Mouse (Mus musculus): ENCODE measurements around the gene Mrpl2. TPM values are rescaled to one million over a fixed set of nuclear protein-coding genes. Genes with fewer than 3 reads are reported as not detected.

Mrpl2 gene
- polyA plus RNA-seq, 1 experiment from 2014 or later: 100 TPM

DNA sequence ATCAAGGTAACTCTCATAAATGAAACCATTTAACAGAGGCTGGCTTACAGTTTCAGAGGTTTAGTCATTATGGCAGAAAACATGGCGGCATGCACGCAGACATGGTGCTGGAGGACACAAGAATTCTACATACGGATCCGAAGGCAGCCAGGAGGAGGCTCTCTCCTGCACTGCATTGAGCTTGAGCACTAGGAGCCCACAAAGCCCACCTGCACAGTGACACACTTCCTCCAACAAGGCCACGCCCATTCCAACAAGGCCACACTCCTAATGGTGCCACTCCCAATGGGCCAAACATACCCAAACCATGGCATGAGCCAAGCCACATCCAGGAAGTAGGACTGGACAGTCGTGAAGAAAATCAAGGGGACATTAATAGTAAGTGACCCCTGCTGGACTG is 34.7 kb upstream of the Mrpl2 start:
- Histone ChIP-seq H3K27ac (ENCODE audit: low read depth, low read length) (no peak overlapping the region), H3K4me3 (ENCODE audit: low read depth, low read length) (no peak overlapping the region), H3K4me1 (ENCODE audit: control insufficient read depth, insufficient read depth, low read length) (no peaks in the 10 kb centered on the region), H3K4me2 (no peak overlapping the region), H3K9ac (ENCODE audit: low read length) (no peak overlapping the region), H3K9me3 (ENCODE audit: control insufficient read depth, low read length) (no peaks in the 10 kb centered on the region), H3K36me3 (ENCODE audit: control insufficient read depth, insufficient read depth, low read length) (no peaks in the 10 kb centered on the region), H3K27me3 (ENCODE audit: control insufficient read depth, insufficient read depth, low read length) (no peaks in the 10 kb centered on the region)
- ATAC-seq (ENCODE audit: low FRiP score) (no peak), DNase-seq (ENCODE audit: low spot score, missing footprints) (no peak)
- 94% methylated on average over 6 of the region's 6 CpGs for WGBS

DNA sequence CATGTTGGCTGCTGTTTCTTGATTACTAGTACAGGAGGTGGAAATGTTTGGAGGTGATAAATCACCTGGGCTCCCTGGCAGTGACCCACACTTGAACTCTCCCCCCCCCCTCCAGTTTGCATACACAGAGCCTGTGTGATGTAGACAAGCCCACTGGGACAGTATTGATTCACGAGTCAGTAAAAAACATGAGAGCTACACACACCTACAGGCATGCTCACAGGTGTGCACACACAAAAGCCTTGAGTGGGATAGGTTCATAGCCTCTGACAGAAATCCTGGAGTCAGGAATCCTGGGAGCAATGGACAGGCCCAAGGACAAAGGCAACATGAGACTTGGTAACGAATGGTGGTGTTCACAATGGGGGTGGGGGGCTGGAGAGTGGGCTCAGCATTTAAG is 33.8 kb upstream of the Mrpl2 start:
- WGBS: 84% methylated on average over 2 of the region's 2 CpGs
- Histone ChIP-seq H3K9ac (ENCODE audit: low read length) (no peak overlapping the region), H3K4me3 (ENCODE audit: low read depth, low read length) (no peak overlapping the region), H3K27ac (ENCODE audit: low read depth, low read length) (no peak overlapping the region), H3K4me1 (ENCODE audit: control insufficient read depth, insufficient read depth, low read length) (peaks cover 3% of the 10 kb centered on the region; the same call in 1 of the 2 replicates), H3K9me3 (ENCODE audit: control insufficient read depth, low read length) (no peaks in the 10 kb centered on the region), H3K27me3 (ENCODE audit: control insufficient read depth, insufficient read depth, low read length) (no peaks in the 10 kb centered on the region), H3K36me3 (ENCODE audit: control insufficient read depth, insufficient read depth, low read length) (no peaks in the 10 kb centered on the region), H3K4me2 (no peak overlapping the region)
- ATAC-seq (ENCODE audit: low FRiP score) (no peak), DNase-seq (ENCODE audit: low spot score, missing footprints) (no peak)

DNA sequence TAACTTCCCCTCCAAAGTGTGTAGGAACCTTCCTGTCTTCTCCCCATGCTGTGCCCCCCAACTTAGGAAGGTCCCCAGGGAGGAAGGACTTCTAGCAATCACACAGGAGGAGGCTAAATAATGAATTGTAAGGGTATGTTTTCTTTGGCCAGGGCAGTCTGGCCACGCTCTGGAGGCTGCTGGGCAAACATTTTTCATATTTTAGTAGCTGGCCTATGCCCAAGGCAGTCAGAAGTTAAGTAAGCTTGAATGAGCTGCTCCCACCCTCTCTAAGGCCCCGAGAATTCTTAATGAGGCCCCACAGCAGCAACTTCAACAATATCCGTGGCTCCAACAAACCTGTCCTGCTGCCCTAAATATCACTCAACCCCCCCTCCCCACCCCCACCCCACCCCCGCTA is 33.2 kb upstream of the Mrpl2 start:
- Histone ChIP-seq H3K4me3 (ENCODE audit: low read depth, low read length) (no peak overlapping the region), H3K9ac (ENCODE audit: low read length) (no peak overlapping the region), H3K27ac (ENCODE audit: low read depth, low read length) (no peak overlapping the region), H3K27me3 (ENCODE audit: control insufficient read depth, insufficient read depth, low read length) (no peaks in the 10 kb centered on the region), H3K4me1 (ENCODE audit: control insufficient read depth, insufficient read depth, low read length) (peaks cover 10% of the 10 kb centered on the region), H3K4me2 (no peak overlapping the region), H3K9me3 (ENCODE audit: control insufficient read depth, low read length) (no peaks in the 10 kb centered on the region), H3K36me3 (ENCODE audit: control insufficient read depth, insufficient read depth, low read length) (no peaks in the 10 kb centered on the region)
- DNase-seq (ENCODE audit: low spot score, missing footprints): no peak
- no peak for ATAC-seq (ENCODE audit: low FRiP score)
- 54% methylated on average over 4 of the region's 4 CpGs for WGBS

DNA sequence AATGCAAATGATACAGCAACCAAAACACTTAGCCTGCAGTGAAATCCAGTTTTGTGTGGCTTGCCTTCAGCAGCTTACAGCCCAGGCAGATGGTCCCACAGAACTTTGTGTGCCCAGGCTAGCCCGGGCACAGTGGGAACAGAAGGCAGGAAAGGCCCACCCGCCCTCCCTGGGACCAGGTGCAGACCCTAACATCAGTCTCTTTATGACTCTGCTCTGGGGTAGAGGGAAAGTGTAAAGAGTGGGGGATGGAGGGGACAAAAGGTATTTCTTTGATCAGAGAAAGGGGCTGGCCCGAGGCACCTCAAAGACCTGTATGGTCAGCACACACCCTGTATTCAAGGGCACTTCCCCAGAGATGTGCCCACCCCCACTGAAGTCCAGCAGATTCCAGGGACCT is 32.8 kb upstream of the Mrpl2 start:
- H3K27ac ChIP-seq (ENCODE audit: low read depth, low read length): no peak overlapping the region
- peaks cover 14% of the 10 kb centered on the region for H3K4me1 ChIP-seq (ENCODE audit: control insufficient read depth, insufficient read depth, low read length)
- ATAC-seq (ENCODE audit: low FRiP score) (no peak), DNase-seq (ENCODE audit: low spot score, missing footprints) (no peak)
- no peaks in the 10 kb centered on the region for H3K9me3 ChIP-seq (ENCODE audit: control insufficient read depth, low read length)
- 66% methylated on average over 3 of the region's 3 CpGs for WGBS
- H3K4me3 ChIP-seq (ENCODE audit: low read depth, low read length): no peak overlapping the region
- H3K27me3 ChIP-seq (ENCODE audit: control insufficient read depth, insufficient read depth, low read length): no peaks in the 10 kb centered on the region
- no peaks in the 10 kb centered on the region for H3K36me3 ChIP-seq (ENCODE audit: control insufficient read depth, insufficient read depth, low read length)
- H3K4me2 ChIP-seq: no peak overlapping the region
- no peak overlapping the region for H3K9ac ChIP-seq (ENCODE audit: low read length)

DNA sequence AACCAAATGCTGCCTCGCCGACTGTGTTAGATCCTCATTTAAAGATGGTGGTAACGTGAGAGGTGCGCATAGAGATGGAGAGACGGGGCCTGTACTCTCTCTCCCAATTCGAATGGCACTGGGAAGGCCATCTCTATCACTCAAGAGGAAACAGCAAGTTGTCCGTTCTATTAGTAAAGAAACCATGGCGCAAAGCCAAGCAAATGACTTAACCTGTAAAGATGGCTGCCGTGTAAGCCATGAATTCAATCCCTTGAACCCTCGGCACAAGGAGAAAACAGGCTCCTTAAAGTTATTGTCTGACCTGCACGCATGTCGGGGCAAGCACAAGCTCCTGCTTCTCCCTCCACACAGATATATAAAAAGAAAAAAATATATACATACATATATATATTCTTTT is 28.2 kb upstream of the Mrpl2 start:
- Histone ChIP-seq H3K9me3 (ENCODE audit: control insufficient read depth, low read length) (no peaks in the 10 kb centered on the region), H3K4me3 (ENCODE audit: low read depth, low read length) (no peak overlapping the region), H3K4me1 (ENCODE audit: control insufficient read depth, insufficient read depth, low read length) (peaks cover 31% of the 10 kb centered on the region)

DNA sequence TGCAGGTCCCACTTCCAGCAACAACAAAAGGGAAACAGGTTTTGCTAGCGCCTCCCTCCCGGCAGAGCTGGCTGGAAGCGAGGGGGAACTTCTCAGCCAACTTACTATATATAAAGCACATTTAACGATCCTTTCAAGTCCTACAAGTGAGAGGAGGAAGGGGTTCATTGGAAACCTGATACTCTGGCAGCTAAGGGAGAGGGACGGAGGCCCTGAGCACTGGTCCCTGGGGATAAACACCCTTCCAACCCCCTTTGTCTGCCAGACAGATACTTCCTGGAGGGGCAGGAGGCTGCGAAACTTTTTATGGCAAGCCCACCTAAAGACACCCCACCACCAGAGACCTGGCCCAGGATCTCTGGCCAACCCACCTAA is 27.6 kb upstream of the Mrpl2 start:
- H3K27me3 ChIP-seq (ENCODE audit: control insufficient read depth, insufficient read depth, low read length): no peaks in the 10 kb centered on the region
- peak; percentile 93 for DNase-seq (ENCODE audit: low spot score, missing footprints)
- H3K27ac ChIP-seq (ENCODE audit: low read depth, low read length): peak overlapping the region; percentile 82
- WGBS: 5% methylated on average over 6 of the region's 6 CpGs
- H3K36me3 ChIP-seq (ENCODE audit: control insufficient read depth, insufficient read depth, low read length): no peaks in the 10 kb centered on the region
- H3K9ac ChIP-seq (ENCODE audit: low read length): peak overlapping the region; percentile 72
- H3K9me3 ChIP-seq (ENCODE audit: control insufficient read depth, low read length): no peaks in the 10 kb centered on the region
- H3K4me3 ChIP-seq (ENCODE audit: low read depth, low read length): no peak overlapping the region
- ATAC-seq (ENCODE audit: low FRiP score): no peak
- peaks cover 31% of the 10 kb centered on the region for H3K4me1 ChIP-seq (ENCODE audit: control insufficient read depth, insufficient read depth, low read length)
- H3K4me2 ChIP-seq: peak overlapping the region; percentile 38

More for the DNA sequence above, 28.2 kb upstream of the Mrpl2 start:
- H3K27me3 ChIP-seq (ENCODE audit: control insufficient read depth, insufficient read depth, low read length): no peaks in the 10 kb centered on the region
- no peak overlapping the region for H3K27ac ChIP-seq (ENCODE audit: low read depth, low read length)
- DNase-seq (ENCODE audit: low spot score, missing footprints): no peak
- no peaks in the 10 kb centered on the region for H3K36me3 ChIP-seq (ENCODE audit: control insufficient read depth, insufficient read depth, low read length)
- no peak overlapping the region for H3K9ac ChIP-seq (ENCODE audit: low read length)
- no peak for ATAC-seq (ENCODE audit: low FRiP score)
- H3K4me2 ChIP-seq: no peak overlapping the region
- WGBS: 66% methylated on average over 12 of the region's 12 CpGs

DNA sequence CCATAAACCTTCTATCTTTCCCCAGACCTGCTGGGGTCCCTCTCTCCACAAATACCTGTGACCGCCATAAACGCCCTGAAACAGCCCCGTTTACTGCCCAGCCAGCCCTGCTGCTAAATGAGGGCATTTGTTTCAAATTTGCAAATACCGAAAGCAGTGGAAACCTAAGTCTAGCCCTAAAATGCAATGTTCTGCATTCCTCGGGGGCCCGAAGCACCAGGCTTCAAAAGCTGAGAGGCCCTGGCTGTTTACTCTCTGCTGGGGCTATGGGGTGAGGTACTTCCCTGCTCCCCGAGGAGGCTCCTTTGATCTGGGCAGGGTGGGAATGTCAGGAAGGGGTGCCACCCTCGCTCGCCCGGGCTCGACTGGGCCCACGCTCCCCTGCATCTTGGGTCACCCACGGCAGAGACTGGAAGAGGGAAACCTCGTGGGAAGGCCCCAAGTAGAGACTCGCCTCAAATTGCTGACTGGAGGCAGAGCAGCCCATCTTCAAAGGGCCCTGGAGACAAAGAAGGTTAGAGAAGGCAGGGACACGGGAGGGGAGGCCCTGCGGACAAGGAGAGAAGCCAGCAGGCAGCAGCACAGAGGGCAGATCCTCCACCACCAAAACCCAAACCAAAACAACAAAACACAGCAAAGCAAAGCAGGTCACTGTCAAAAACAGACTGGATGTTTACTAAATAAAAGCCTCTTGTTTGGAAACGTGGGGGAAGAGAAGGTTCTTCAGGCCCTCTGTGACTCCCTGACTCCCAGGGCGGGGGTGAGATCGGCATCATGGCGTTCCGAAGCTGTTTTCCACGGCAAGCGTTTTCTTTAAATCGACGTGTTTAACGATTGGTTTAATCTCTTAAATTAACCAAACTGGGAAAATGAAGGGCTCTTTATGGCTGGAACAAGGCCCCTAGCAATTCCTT is 27.0 kb upstream of the Mrpl2 start:
- Histone ChIP-seq H3K4me2 (peak overlapping the region; percentile 38), H3K9ac (ENCODE audit: low read length) (peak overlapping the region; percentile 72), H3K9me3 (ENCODE audit: control insufficient read depth, low read length) (no peaks in the 10 kb centered on the region), H3K27ac (ENCODE audit: low read depth, low read length) (peak overlapping the region; percentile 82), H3K27me3 (ENCODE audit: control insufficient read depth, insufficient read depth, low read length) (no peaks in the 10 kb centered on the region), H3K36me3 (ENCODE audit: control insufficient read depth, insufficient read depth, low read length) (no peaks in the 10 kb centered on the region), H3K4me1 (ENCODE audit: control insufficient read depth, insufficient read depth, low read length) (peaks cover 33% of the 10 kb centered on the region), H3K4me3 (ENCODE audit: low read depth, low read length) (peak overlapping the region; percentile 6; the same call in 1 of the 2 replicates)
- WGBS: 4% methylated on average over 27 of the region's 27 CpGs
- ATAC-seq (ENCODE audit: low FRiP score) (peak; percentile 72), DNase-seq (ENCODE audit: low spot score, missing footprints) (peak; percentile 97)

DNA sequence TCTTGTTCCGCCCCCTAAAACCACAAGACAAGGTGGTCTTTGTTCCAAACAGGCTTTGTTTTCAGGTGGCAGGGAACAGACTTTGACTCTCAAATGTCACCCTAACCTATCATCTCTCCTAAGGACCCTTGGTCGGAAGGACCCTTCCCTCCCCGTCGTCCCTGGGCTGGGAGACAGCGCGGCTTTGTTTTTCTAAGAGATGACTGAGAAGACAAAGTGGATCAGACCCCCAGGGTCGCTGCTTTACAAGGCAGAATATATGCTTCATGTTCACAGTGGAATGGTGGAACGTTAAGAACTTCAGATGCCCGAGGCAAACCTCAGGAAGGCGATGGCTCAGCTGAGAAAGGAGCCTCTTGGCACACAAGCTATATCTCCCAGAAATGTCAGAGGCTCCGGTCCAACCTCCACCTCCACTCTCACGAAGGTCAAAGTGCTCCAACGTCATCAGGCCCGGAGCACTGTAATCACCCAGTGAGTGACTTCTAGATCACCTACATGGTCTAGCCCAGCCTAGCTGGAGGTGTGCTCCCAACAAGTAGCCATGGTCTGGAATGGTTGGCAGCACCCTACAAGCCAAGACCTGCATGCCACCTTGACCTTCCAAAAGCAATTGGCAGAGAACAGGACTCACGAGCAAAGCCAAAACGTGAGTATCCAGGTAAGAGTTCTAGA is 26.2 kb upstream of the Mrpl2 start:
- Histone ChIP-seq H3K27me3 (ENCODE audit: control insufficient read depth, insufficient read depth, low read length) (no peaks in the 10 kb centered on the region), H3K36me3 (ENCODE audit: control insufficient read depth, insufficient read depth, low read length) (no peaks in the 10 kb centered on the region), H3K4me2 (peak overlapping the region; percentile 38), H3K4me1 (ENCODE audit: control insufficient read depth, insufficient read depth, low read length) (peaks cover 38% of the 10 kb centered on the region), H3K27ac (ENCODE audit: low read depth, low read length) (peak overlapping the region; percentile 82), H3K9ac (ENCODE audit: low read length) (peak overlapping the region; percentile 72), H3K9me3 (ENCODE audit: control insufficient read depth, low read length) (no peaks in the 10 kb centered on the region), H3K4me3 (ENCODE audit: low read depth, low read length) (no peak overlapping the region)
- DNase-seq (ENCODE audit: low spot score, missing footprints) (peak; percentile 95), ATAC-seq (ENCODE audit: low FRiP score) (0 out of 2 replicates have a peak, but pooled peaks have one; percentile 5)
- WGBS: 32% methylated on average over 16 of the region's 16 CpGs

DNA sequence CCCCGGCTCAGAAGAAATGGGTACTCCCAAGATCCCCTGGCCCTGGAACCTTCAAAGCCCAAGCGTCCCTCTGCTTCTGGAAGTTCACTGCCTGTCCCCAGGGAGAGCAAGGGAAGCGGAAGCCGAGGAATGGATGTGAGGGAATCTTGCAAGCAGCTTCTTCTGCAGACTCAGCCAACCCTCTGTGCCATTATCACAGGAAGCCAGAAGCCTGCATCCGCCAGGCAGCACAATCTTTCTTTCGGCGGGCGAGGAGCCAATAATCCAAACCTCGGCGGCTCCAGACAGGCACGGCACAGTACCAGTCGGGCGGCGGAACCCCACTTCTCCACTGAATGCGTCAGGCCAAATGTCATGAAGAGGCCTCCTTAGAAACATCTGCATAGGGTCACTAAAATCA is 24.7 kb upstream of the Mrpl2 start:
- no peak overlapping the region for H3K9ac ChIP-seq (ENCODE audit: low read length)
- WGBS: 76% methylated on average over 15 of the region's 15 CpGs
- H3K27ac ChIP-seq (ENCODE audit: low read depth, low read length): no peak overlapping the region
- no peaks in the 10 kb centered on the region for H3K9me3 ChIP-seq (ENCODE audit: control insufficient read depth, low read length)
- no peak overlapping the region for H3K4me2 ChIP-seq
- DNase-seq (ENCODE audit: low spot score, missing footprints) (no peak), ATAC-seq (ENCODE audit: low FRiP score) (no peak)
- no peaks in the 10 kb centered on the region for H3K36me3 ChIP-seq (ENCODE audit: control insufficient read depth, insufficient read depth, low read length)
- peaks cover 38% of the 10 kb centered on the region for H3K4me1 ChIP-seq (ENCODE audit: control insufficient read depth, insufficient read depth, low read length)
- H3K27me3 ChIP-seq (ENCODE audit: control insufficient read depth, insufficient read depth, low read length): no peaks in the 10 kb centered on the region
- no peak overlapping the region for H3K4me3 ChIP-seq (ENCODE audit: low read depth, low read length)

Measured in midbrain, embryonic 11.5 days (tissue).